Mouse (Mus musculus): ENCODE measurements around the gene Mipep. TPM values are rescaled to one million over a fixed set of nuclear protein-coding genes. Genes with fewer than 3 reads are reported as not detected.

Gene Mipep
- polyA plus RNA-seq, 2 experiments: 7.5 to 12.6 TPM

DNA sequence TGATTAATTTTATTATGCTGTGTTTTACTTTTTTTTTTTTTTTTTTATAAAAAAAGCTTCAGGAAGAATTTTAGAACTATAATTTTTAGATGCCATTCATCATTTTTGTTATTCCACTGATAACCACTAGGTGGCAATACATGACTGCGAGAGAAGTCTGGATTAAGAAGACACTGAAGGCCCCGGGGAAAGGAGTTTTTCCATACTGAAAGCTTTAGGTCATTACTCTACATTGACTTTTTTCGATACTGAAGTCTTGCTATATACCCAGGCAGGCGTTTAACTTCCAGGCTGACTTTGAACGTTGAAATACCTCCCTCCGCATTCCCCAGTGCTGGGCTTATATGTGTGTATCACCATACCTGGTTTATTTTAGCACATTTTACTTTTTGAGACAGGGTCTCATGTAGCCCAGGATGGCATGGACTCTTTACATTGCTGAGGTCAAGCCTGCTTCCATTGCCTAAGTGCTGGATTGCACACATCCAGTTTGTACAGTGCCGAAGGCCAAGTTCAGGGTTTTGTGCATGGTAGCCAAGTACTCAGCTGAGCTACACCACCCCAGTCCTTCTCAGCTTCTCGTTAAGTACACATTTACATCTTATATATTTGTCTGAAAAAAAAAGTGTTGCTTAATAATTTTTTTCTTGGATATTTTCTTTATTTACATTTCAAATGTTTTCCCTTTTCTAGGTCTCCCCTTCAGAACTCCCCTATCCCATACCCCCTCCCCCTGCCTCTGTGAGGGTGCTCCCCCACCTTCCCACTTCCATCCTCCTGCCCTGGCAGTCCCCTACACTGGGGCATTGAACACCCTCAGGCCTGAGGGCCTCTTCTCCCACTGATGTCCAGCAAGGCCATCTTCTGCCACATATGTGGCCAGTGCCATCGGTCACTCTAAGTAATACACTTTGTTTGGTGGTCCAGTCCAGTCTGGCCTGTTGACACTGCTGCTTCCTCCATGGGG lies 15.7 kb downstream of the Mipep start:
- Histone ChIP-seq H3K4me3 (ENCODE audit: insufficient read depth in 1 of 2, low read depth in 2 of 2, low read length in 2 of 2) (no peak overlapping the region), H3K9me3 (ENCODE audit: control insufficient read depth, low read length) (no peaks in the 10 kb centered on the region), H3K27ac (no peak overlapping the region), H3K4me2 (ENCODE audit: low read depth) (no peak overlapping the region), H3K9ac (replicated peaks) (no peak overlapping the region), H3K36me3 (replicated peaks; ENCODE audit: control insufficient read depth, insufficient read depth, low read depth) (no peaks in the 10 kb centered on the region), H3K27me3 (ENCODE audit: control insufficient read depth, insufficient read depth, low read length) (no peaks in the 10 kb centered on the region), H3K4me1 (replicated peaks; ENCODE audit: control insufficient read depth in 2 of 2, insufficient read depth in 2 of 2, low read length in 1 of 2) (peaks cover 0 to 2% of the 10 kb centered on the region in 2 experiments; a peak in 1 of 4 replicates)
- ATAC-seq (ENCODE audit: insufficient read depth) (no peak), DNase-seq (ENCODE audit: low read depth in 3 of 3, low spot score in 3 of 3) (peak in 2 of 3 experiments; percentile 18 to 31)
- TF ChIP-seq EP300 (IDR thresholded peaks at IDR 0.05; ENCODE audit: low read depth) (no peak), CTCF (IDR thresholded peaks at IDR 0.05; ENCODE audit: low read depth) (peak; percentile 58; the same call in 1 of the 2 replicates)
- WGBS (ENCODE audit: insufficient replicate concordance): 46% methylated on average over 9 of the region's 9 CpGs

DNA sequence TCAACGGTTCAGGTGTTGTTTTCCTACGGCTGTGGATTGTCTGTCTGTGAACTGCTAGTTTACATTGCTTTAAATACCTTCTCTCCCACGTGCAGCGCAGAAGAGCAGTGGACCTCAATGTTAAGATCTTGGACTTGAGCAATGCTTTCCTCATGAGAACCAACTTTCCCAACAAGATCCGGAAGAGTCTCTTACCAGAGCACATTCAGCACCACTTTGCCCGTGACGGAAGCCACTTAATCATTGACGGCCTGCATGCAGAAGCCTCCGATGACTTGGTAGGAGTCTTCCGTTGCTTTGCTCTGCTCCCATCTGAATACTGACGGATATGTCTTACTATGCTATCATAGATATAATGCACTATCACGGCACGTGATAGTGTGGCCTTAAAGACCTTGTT lies 17.7 kb downstream of the Mipep start:
- 86% methylated on average over 13 of the region's 13 CpGs for WGBS (ENCODE audit: insufficient replicate concordance)
- no peaks in the 10 kb centered on the region for H3K9me3 ChIP-seq (ENCODE audit: control insufficient read depth, low read length)
- H3K4me3 ChIP-seq (ENCODE audit: insufficient read depth in 1 of 2, low read depth in 2 of 2, low read length in 2 of 2): no peak overlapping the region
- no peaks in the 10 kb centered on the region for H3K27me3 ChIP-seq (ENCODE audit: control insufficient read depth, insufficient read depth, low read length)
- no peak overlapping the region for H3K9ac ChIP-seq (replicated peaks)
- peaks cover 0 to under 1% of the 10 kb centered on the region in 2 experiments; a peak in 1 of 4 replicates for H3K4me1 ChIP-seq (replicated peaks; ENCODE audit: control insufficient read depth in 2 of 2, insufficient read depth in 2 of 2, low read length in 1 of 2)
- no peak overlapping the region for H3K27ac ChIP-seq
- H3K4me2 ChIP-seq (ENCODE audit: low read depth): no peak overlapping the region
- no peak for ATAC-seq (ENCODE audit: insufficient read depth)
- H3K36me3 ChIP-seq (replicated peaks; ENCODE audit: control insufficient read depth, insufficient read depth, low read depth): no peaks in the 10 kb centered on the region
- DNase-seq (ENCODE audit: low read depth in 3 of 3, low spot score in 3 of 3): no peak
- no peak for TF ChIP-seq CTCF (IDR thresholded peaks at IDR 0.05; ENCODE audit: low read depth)
- no peak for TF ChIP-seq EP300 (IDR thresholded peaks at IDR 0.05; ENCODE audit: low read depth)

DNA sequence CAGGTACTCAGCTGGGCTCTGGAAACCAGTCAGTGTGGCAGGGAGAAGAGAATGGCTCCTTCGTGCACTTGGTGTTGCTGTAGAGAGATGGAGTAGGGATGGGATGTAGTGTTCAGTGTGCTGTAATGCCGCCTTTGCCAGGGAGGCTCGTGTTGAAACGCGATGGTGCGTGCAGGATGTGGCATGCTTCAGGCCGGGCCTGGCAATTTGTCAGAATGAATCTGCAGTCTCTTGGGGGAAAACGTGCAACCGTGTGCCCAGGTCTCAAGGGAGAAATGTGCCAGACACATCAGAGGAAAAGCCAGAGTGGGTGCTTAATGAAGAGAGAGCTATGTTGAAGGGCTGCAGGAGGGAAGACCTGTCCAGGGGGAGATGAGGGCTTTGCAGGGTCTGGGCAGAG lies 20.6 kb downstream of the Mipep start:
- Histone ChIP-seq H3K27ac (no peak overlapping the region), H3K27me3 (ENCODE audit: control insufficient read depth, insufficient read depth, low read length) (no peaks in the 10 kb centered on the region), H3K9me3 (ENCODE audit: control insufficient read depth, low read length) (no peaks in the 10 kb centered on the region), H3K4me3 (ENCODE audit: insufficient read depth in 1 of 2, low read depth in 2 of 2, low read length in 2 of 2) (no peak overlapping the region), H3K4me2 (ENCODE audit: low read depth) (no peak overlapping the region), H3K36me3 (replicated peaks; ENCODE audit: control insufficient read depth, insufficient read depth, low read depth) (no peaks in the 10 kb centered on the region), H3K9ac (replicated peaks) (no peak overlapping the region), H3K4me1 (replicated peaks; ENCODE audit: control insufficient read depth in 2 of 2, insufficient read depth in 2 of 2, low read length in 1 of 2) (no peaks in the 10 kb centered on the region)
- no peak for TF ChIP-seq EP300 (IDR thresholded peaks at IDR 0.05; ENCODE audit: low read depth)
- no peak for TF ChIP-seq CTCF (IDR thresholded peaks at IDR 0.05; ENCODE audit: low read depth)
- WGBS (ENCODE audit: insufficient replicate concordance): 81% methylated on average over 9 of the region's 9 CpGs
- ATAC-seq (ENCODE audit: insufficient read depth): no peak
- no peak for DNase-seq (ENCODE audit: low read depth in 3 of 3, low spot score in 3 of 3)

DNA sequence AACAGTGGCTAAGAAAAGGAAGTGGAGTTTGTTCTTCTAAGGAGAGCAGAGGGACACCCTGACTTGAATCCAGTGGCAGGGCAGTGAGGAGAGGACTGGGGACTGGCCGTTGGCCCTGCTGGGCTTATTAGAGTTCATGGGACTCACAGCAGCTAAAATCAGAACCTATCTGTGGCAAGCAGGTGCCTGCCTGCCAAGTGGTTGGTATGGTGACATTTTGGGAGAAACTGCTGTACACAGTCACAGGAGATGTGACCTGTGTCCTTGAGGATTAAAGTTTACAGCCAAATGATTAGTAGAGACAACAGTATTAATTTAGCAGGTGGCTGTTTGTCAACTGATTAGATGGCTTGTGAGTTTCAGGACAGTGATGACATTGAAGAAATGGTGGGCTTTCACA lies 21.5 kb downstream of the Mipep start:
- 72% methylated on average over 1 of the region's 1 CpGs for WGBS (ENCODE audit: insufficient replicate concordance)
- H3K4me3 ChIP-seq (ENCODE audit: insufficient read depth in 1 of 2, low read depth in 2 of 2, low read length in 2 of 2): no peak overlapping the region
- no peaks in the 10 kb centered on the region for H3K27me3 ChIP-seq (ENCODE audit: control insufficient read depth, insufficient read depth, low read length)
- H3K9ac ChIP-seq (replicated peaks): no peak overlapping the region
- no peaks in the 10 kb centered on the region for H3K36me3 ChIP-seq (replicated peaks; ENCODE audit: control insufficient read depth, insufficient read depth, low read depth)
- H3K4me1 ChIP-seq (replicated peaks; ENCODE audit: control insufficient read depth in 2 of 2, insufficient read depth in 2 of 2, low read length in 1 of 2): no peaks in the 10 kb centered on the region
- no peak overlapping the region for H3K4me2 ChIP-seq (ENCODE audit: low read depth)
- H3K9me3 ChIP-seq (ENCODE audit: control insufficient read depth, low read length): no peaks in the 10 kb centered on the region
- DNase-seq (ENCODE audit: low read depth in 3 of 3, low spot score in 3 of 3): no peak
- TF ChIP-seq CTCF (IDR thresholded peaks at IDR 0.05; ENCODE audit: low read depth) (no peak), EP300 (IDR thresholded peaks at IDR 0.05; ENCODE audit: low read depth) (no peak)
- no peak for ATAC-seq (ENCODE audit: insufficient read depth)
- no peak overlapping the region for H3K27ac ChIP-seq

DNA sequence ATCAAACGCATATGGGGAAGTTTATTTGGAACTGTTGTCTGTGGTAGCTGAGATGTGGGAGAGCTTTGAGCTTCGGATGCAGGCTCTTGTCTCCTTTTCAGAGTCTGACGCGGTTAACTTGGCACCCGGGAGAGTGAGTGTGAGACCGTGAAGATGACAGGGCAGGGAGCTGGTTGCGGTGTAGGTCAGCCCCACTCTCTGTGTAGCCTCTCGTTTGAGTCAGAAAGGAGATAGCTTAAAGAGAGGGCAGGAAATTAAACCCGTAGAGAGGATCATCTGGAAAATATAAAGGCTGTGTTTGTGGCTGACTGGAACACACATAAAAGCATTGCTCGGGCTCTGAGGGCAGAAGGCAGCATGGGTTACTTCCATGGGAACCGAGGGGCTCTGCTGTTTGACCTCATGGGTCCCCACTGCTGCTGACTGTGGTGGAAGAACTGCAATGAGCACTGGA lies 22.5 kb downstream of the Mipep start:
- Histone ChIP-seq H3K9ac (replicated peaks) (no peak overlapping the region), H3K36me3 (replicated peaks; ENCODE audit: control insufficient read depth, insufficient read depth, low read depth) (no peaks in the 10 kb centered on the region), H3K27ac (no peak overlapping the region), H3K9me3 (ENCODE audit: control insufficient read depth, low read length) (no peaks in the 10 kb centered on the region), H3K4me3 (ENCODE audit: insufficient read depth in 1 of 2, low read depth in 2 of 2, low read length in 2 of 2) (no peak overlapping the region), H3K4me2 (ENCODE audit: low read depth) (no peak overlapping the region), H3K27me3 (ENCODE audit: control insufficient read depth, insufficient read depth, low read length) (no peaks in the 10 kb centered on the region), H3K4me1 (replicated peaks; ENCODE audit: control insufficient read depth in 2 of 2, insufficient read depth in 2 of 2, low read length in 1 of 2) (no peaks in the 10 kb centered on the region)
- ATAC-seq (ENCODE audit: insufficient read depth): no peak
- WGBS (ENCODE audit: insufficient replicate concordance): 67% methylated on average over 11 of the region's 11 CpGs
- TF ChIP-seq EP300 (IDR thresholded peaks at IDR 0.05; ENCODE audit: low read depth) (no peak), CTCF (IDR thresholded peaks at IDR 0.05; ENCODE audit: low read depth) (no peak)
- DNase-seq (ENCODE audit: low read depth in 3 of 3, low spot score in 3 of 3): no peak
